Mouse (Mus musculus) heart, postnatal 14 days (tissue): Measurements from ENCODE around the gene Pgs1. TPM values are rescaled to one million over a fixed set of nuclear protein-coding genes. Genes with fewer than 3 reads are reported as not detected.

Experiments
- DNase-seq, 2 experiments: peaks; one replicate each; pipeline ENCODE4 v3.0.0; 2021 to 2022
- intact Hi-C: fragments of 180-260 bp; cut with DNase I; formaldehyde crosslinking; loops from one replicate; pipeline ENCODE4 v1.15.1; 2025
- long read RNA-seq, 2 experiments: library from polyadenylated mRNA; stranded (forward); transcript quantifications; one replicate each; pipeline ENCODE4 v2.0.0; 2021
- total RNA-seq, 2 experiments: library from RNA; stranded (reverse); gene quantifications; 2 replicates each; pipeline ENCODE4 v1.2.3; 2021

Pgs1 gene
- total RNA-seq = 10 to 100 TPM; 20.5 to 22.3 TPM
- long read RNA-seq, experiment 1, transcript Pgs1-203 (10 exons, 2,863 nt) = major isoform, 55 of 68 reads
- long read RNA-seq, experiment 1, partial matches to known transcripts = 2 of 68 reads
- long read RNA-seq, experiment 1, other reads (novel, unspliced or antisense) = 10 of 68 reads
- long read RNA-seq, experiment 2, transcript Pgs1-203 (10 exons, 2,863 nt) = major isoform, 44 of 52 reads
- long read RNA-seq, experiment 2, partial matches to known transcripts = 1 of 52 reads
- long read RNA-seq, experiment 2, other reads (novel, unspliced or antisense) = 7 of 52 reads

- DNase-seq = peak; percentile 96
- intact Hi-C loops = no loop called here
These were observed at the start of gene Pgs1 for GRCm38 (mm10) chr11:117986126-117987031. TSS of gene Pgs1 (plus strand) at chr11:117986292.

GRCm38 (mm10) chr11:117939004-117939730 is 46.9 kb upstream of the Pgs1 start:
- intact Hi-C loops = no loop called here
- DNase-seq = no peak

GRCm38 (mm10) chr11:117939741-117940285 is 46.3 kb upstream of the Pgs1 start:
- intact Hi-C loops = no loop called here
- DNase-seq = peak; percentile 89 to 90

- DNase-seq = no peak
- intact Hi-C loops = no loop called here
These were observed 45.2 kb upstream of the Pgs1 start for GRCm38 (mm10) chr11:117940881-117941280.

- DNase-seq = no peak
- intact Hi-C loops = no loop called here
These were observed 44.7 kb upstream of the Pgs1 start for GRCm38 (mm10) chr11:117941325-117941834.

- intact Hi-C loops = no loop called here
- DNase-seq = no peak
These were observed 44.2 kb upstream of the Pgs1 start for GRCm38 (mm10) chr11:117941848-117942247.

- intact Hi-C loops = loop anchor here (5.0 kb wide), 1 partner anchor 34 kb away; no protein-coding TSS in a partner anchor
- DNase-seq = no peak
These were observed 39.7 kb upstream of the Pgs1 start for GRCm38 (mm10) chr11:117946195-117946979.

GRCm38 (mm10) chr11:117946996-117947419 is 39.1 kb upstream of the Pgs1 start:
- intact Hi-C loops = loop anchor here (5.0 kb wide), 1 partner anchor 35 kb away; no protein-coding TSS in a partner anchor
- no peak for DNase-seq

- DNase-seq = peak; percentile 89 to 91
- intact Hi-C loops = loop anchor here (5.0 kb wide), 1 partner anchor 37 kb away; no protein-coding TSS in a partner anchor
These were observed 36.5 kb upstream of the Pgs1 start for GRCm38 (mm10) chr11:117949392-117950091.

- intact Hi-C loops = no loop called here
- no peak for DNase-seq
These were observed 34.7 kb upstream of the Pgs1 start for GRCm38 (mm10) chr11:117951391-117951790.

GRCm38 (mm10) chr11:117952174-117952933 is 33.7 kb upstream of the Pgs1 start:
- intact Hi-C loops = no loop called here
- no peak for DNase-seq

GRCm38 (mm10) chr11:117954094-117954493 is 32.0 kb upstream of the Pgs1 start:
- intact Hi-C loops = no loop called here
- no peak for DNase-seq

GRCm38 (mm10) chr11:117954819-117955218 is 31.3 kb upstream of the Pgs1 start:
- intact Hi-C loops = no loop called here
- DNase-seq = no peak

GRCm38 (mm10) chr11:117955621-117956020 is 30.5 kb upstream of the Pgs1 start:
- no peak for DNase-seq
- intact Hi-C loops = no loop called here

- no peak for DNase-seq
- intact Hi-C loops = no loop called here
These were observed 27.9 kb upstream of the Pgs1 start for GRCm38 (mm10) chr11:117958197-117958596.

GRCm38 (mm10) chr11:117959166-117959565 is 26.9 kb upstream of the Pgs1 start:
- no peak for DNase-seq
- intact Hi-C loops = no loop called here

- no peak for DNase-seq
- intact Hi-C loops = no loop called here
These were observed 26.2 kb upstream of the Pgs1 start for GRCm38 (mm10) chr11:117959741-117960381.

GRCm38 (mm10) chr11:117960601-117961000 is 25.5 kb upstream of the Pgs1 start:
- no peak for DNase-seq
- intact Hi-C loops = no loop called here
